ENCODE assay signal across 9 mouse cellular contexts in genomic region chr4:123254617-123255016, GRCm38 (mm10). TPM values are rescaled to one million over a fixed set of nuclear protein-coding genes. Genes with fewer than 3 reads are reported as not detected.
A peak's percentile ranks its signal among the peaks of the same experiment; 100 is the strongest.
DNase-seq lines count a peak whose midpoint lies in the region; ATAC-seq and TF ChIP-seq lines count a peak whose summit lies in the region.
"Had no signal": no experiment of that assay in that cellular context is flagged by ENCODE, and none has a peak within 500 bp of the region (broad histone marks: within the 10 kb centered on the region; RNA-seq: fewer than 3 reads in every experiment).

No protein-coding gene starts in this region.

- no peak overlapping the region for H3K27ac ChIP-seq in heart, embryonic 11.5 days (ENCODE audit: low read depth, low read length)
- no peak overlapping the region for H3K27ac ChIP-seq in forebrain, postnatal 0 days (ENCODE audit: low read depth, low read length)
- no peak overlapping the region for H3K27ac ChIP-seq in midbrain, embryonic 16.5 days (ENCODE audit: low read length)
- H3K27ac ChIP-seq: embryonic facial prominence, embryonic 12.5 days had no signal

- no peaks in the 10 kb centered on the region for H3K27me3 ChIP-seq in heart, embryonic 11.5 days (ENCODE audit: control insufficient read depth, insufficient read depth, low read length)
- H3K27me3 ChIP-seq in forebrain, postnatal 0 days (ENCODE audit: insufficient read depth, low read length): no peaks in the 10 kb centered on the region
- H3K27me3 ChIP-seq in midbrain, embryonic 16.5 days (ENCODE audit: control insufficient read depth, insufficient read depth, low read depth, low read length): no peaks in the 10 kb centered on the region
- H3K27me3 ChIP-seq: embryonic facial prominence, embryonic 12.5 days had no signal

- no peak for DNase-seq in heart, adult 9 months (ENCODE audit: low spot score in 2 of 2)
- DNase-seq in 3T3-L1 (ENCODE audit: low read depth, low spot score): peak; percentile 78
- DNase-seq in MN1 (ENCODE audit: low spot score): peak; percentile 56
- DNase-seq in forebrain, postnatal 0 days: peak; percentile 78
- DNase-seq in adrenal gland, postnatal 14 days: no peak
- DNase-seq in ovary, postnatal 36 days (ENCODE audit: low spot score): no peak

- no peak overlapping the region for H3K9ac ChIP-seq in heart, embryonic 11.5 days (ENCODE audit: low read depth, low read length)
- no peak overlapping the region for H3K9ac ChIP-seq in forebrain, postnatal 0 days
- no peak overlapping the region for H3K9ac ChIP-seq in midbrain, embryonic 16.5 days (ENCODE audit: low read depth, low read length)
- H3K9ac ChIP-seq: embryonic facial prominence, embryonic 12.5 days had no signal

- H3K4me1 ChIP-seq in heart, embryonic 11.5 days (ENCODE audit: control insufficient read depth, insufficient read depth, low read length): peaks cover 3% of the 10 kb centered on the region
- no peaks in the 10 kb centered on the region for H3K4me1 ChIP-seq in forebrain, postnatal 0 days (ENCODE audit: insufficient read depth)
- no peaks in the 10 kb centered on the region for H3K4me1 ChIP-seq in midbrain, embryonic 16.5 days (ENCODE audit: control insufficient read depth, insufficient read depth, low read length)
- H3K4me1 ChIP-seq: embryonic facial prominence, embryonic 12.5 days had no signal

- no peak overlapping the region for H3K4me3 ChIP-seq in heart, embryonic 11.5 days (ENCODE audit: low read depth, low read length)
- H3K4me3 ChIP-seq in forebrain, postnatal 0 days (ENCODE audit: low read depth, low read length): no peak overlapping the region
- H3K4me3 ChIP-seq in midbrain, embryonic 16.5 days (ENCODE audit: low read depth, low read length): no peak overlapping the region
- H3K4me3 ChIP-seq: embryonic facial prominence, embryonic 12.5 days had no signal

- no peaks in the 10 kb centered on the region for H3K36me3 ChIP-seq in heart, embryonic 11.5 days (ENCODE audit: control insufficient read depth, insufficient read depth, low read length)
- no peaks in the 10 kb centered on the region for H3K36me3 ChIP-seq in forebrain, postnatal 0 days (ENCODE audit: insufficient read depth)
- no peaks in the 10 kb centered on the region for H3K36me3 ChIP-seq in midbrain, embryonic 16.5 days (ENCODE audit: control insufficient read depth, insufficient read depth, low read length)
- H3K36me3 ChIP-seq: embryonic facial prominence, embryonic 12.5 days had no signal

- no peak overlapping the region for H3K4me2 ChIP-seq in heart, embryonic 11.5 days
- H3K4me2 ChIP-seq in forebrain, postnatal 0 days (ENCODE audit: low read depth): no peak overlapping the region
- no peak overlapping the region for H3K4me2 ChIP-seq in midbrain, embryonic 16.5 days (ENCODE audit: low read length)
- H3K4me2 ChIP-seq: embryonic facial prominence, embryonic 12.5 days had no signal

- 19% methylated on average over 5 of the region's 5 CpGs for WGBS in heart, embryonic 11.5 days (ENCODE audit: insufficient replicate concordance)
- 18% methylated on average over 5 of the region's 5 CpGs for WGBS in forebrain, postnatal 0 days
- WGBS in midbrain, embryonic 16.5 days: 19% methylated on average over 5 of the region's 5 CpGs

- TF ChIP-seq CTCF in forebrain, postnatal 0 days (IDR thresholded peaks at IDR 0.05; ENCODE audit: low read depth): peak; percentile 85

- 0 out of 2 replicates have a peak, but pooled peaks have one; percentile 39 for ATAC-seq in heart, embryonic 11.5 days (replicated peaks; ENCODE audit: insufficient number of reproducible peaks, low FRiP score, low TSS enrichment)
- peak; percentile 81 for ATAC-seq in forebrain, postnatal 0 days
- ATAC-seq in midbrain, embryonic 16.5 days: peak; percentile 51; the same call in 1 of the 2 replicates

- no peaks in the 10 kb centered on the region for H3K9me3 ChIP-seq in heart, embryonic 11.5 days (replicated peaks; ENCODE audit: control insufficient read depth, low read length)
- no peaks in the 10 kb centered on the region for H3K9me3 ChIP-seq in forebrain, postnatal 0 days (ENCODE audit: low read length)
- H3K9me3 ChIP-seq in midbrain, embryonic 16.5 days (replicated peaks; ENCODE audit: control insufficient read depth, low read length, poor library complexity, severe bottlenecking): no peaks in the 10 kb centered on the region
- H3K9me3 ChIP-seq: embryonic facial prominence, embryonic 12.5 days had no signal

RNA-seq across cellular contexts. Expression of gene Pabpc4, which starts 7.5 kb away (rescaled TPM):
- polyA plus RNA-seq in heart, embryonic 11.5 days (2014; fragmentation: Nextera tagmentation; extraction: Ambion mirVana): 64.9 and 83.5 TPM in 2 replicates
- 83.7 and 92.6 TPM in 2 replicates for total RNA-seq in forebrain, postnatal 0 days (2014; rRNA removed)
- 24.8 and 28.2 TPM in 2 replicates for polyA plus RNA-seq in forebrain, postnatal 0 days (2015; fragmentation: Nextera tagmentation; extraction: Ambion mirVana)
- polyA plus RNA-seq in midbrain, embryonic 16.5 days (2015; fragmentation: Nextera tagmentation; extraction: Ambion mirVana): 28.1 and 29.5 TPM in 2 replicates
- 98.4 and 98.6 TPM in 2 replicates for total RNA-seq in adrenal gland, postnatal 14 days (2021)

RNA-seq across cellular contexts. Expression of gene Heyl, which starts 21.3 kb away (rescaled TPM):
- polyA plus RNA-seq in heart, embryonic 11.5 days (2014; fragmentation: Nextera tagmentation; extraction: Ambion mirVana): 6.2 and 6.7 TPM in 2 replicates
- total RNA-seq in forebrain, postnatal 0 days (2014; rRNA removed): 3.6 and 6.3 TPM in 2 replicates
- polyA plus RNA-seq in forebrain, postnatal 0 days (2015; fragmentation: Nextera tagmentation; extraction: Ambion mirVana): 4.2 and 4.6 TPM in 2 replicates
- 5.6 and 6.2 TPM in 2 replicates for polyA plus RNA-seq in midbrain, embryonic 16.5 days (2015; fragmentation: Nextera tagmentation; extraction: Ambion mirVana)
- 14.1 and 17.8 TPM in 2 replicates for total RNA-seq in adrenal gland, postnatal 14 days (2021)

RNA-seq across cellular contexts. Expression of gene Nt5c1a, which starts 53.3 kb away (rescaled TPM):
- polyA plus RNA-seq in heart, embryonic 11.5 days (2014; fragmentation: Nextera tagmentation; extraction: Ambion mirVana): 0.37 and 0.39 TPM in 2 replicates
- total RNA-seq in forebrain, postnatal 0 days (2014; rRNA removed): 2.4 and 3.4 TPM in 2 replicates
- 0.26 and 0.33 TPM in 2 replicates for polyA plus RNA-seq in forebrain, postnatal 0 days (2015; fragmentation: Nextera tagmentation; extraction: Ambion mirVana)
- polyA plus RNA-seq in midbrain, embryonic 16.5 days (2015; fragmentation: Nextera tagmentation; extraction: Ambion mirVana): 0.15 and 0.17 TPM in 2 replicates
- total RNA-seq in adrenal gland, postnatal 14 days (2021): 23.8 and 25.4 TPM in 2 replicates
- polyA plus RNA-seq: embryonic facial prominence, embryonic 12.5 days had no signal

Comparison
In these comparisons a context has a peak if more than half of its experiments do, and no peak if none do; other contexts are left out.
1. DNase-seq: peak in 3T3-L1 (single experiment), MN1 (single experiment) and forebrain, postnatal 0 days (single experiment); none in heart, adult 9 months (0 of 2), adrenal gland, postnatal 14 days (single experiment) and ovary, postnatal 36 days (single experiment).
2. Peak in every context shown above with its lines, with median percentiles within 50 percentile points of each other: ATAC-seq.